Mouse (Mus musculus): ENCODE results near the gene Trf.

GRCm38 (mm10) chr9:103185946-103186345 lies 44.3 kb downstream of the Trf start:
- TF ChIP-seq CTCF (IDR thresholded peaks at IDR 0.05; ENCODE audit: control insufficient read depth, insufficient read depth, insufficient replicate concordance, low read depth, low read length) (no peak), POLR2A (IDR thresholded peaks at IDR 0.05; ENCODE audit: control insufficient read depth, low read depth, low read length) (no peak)
